Mouse (Mus musculus) heart, embryonic 12.5 days (tissue): ENCODE measurements at regions not wholly inside any gene's neighbourhood (a gene's known extent, or its start where the extent isn't known, plus 50 kb on each side); places are given as distances from the start of the nearest gene placed in this dataset.

Experiments used
- ATAC-seq: fragments of 200-750 bp; cut with Nextera tagmentation; 2 replicates; pipeline ENCODE4 v1.8.0; 2017; ENCODE audit warnings: moderate TSS enrichment, moderate library complexity; ENCODE audit not compliant: insufficient number of reproducible peaks, low FRiP score
- H3K27ac ChIP-seq: fragments of 300-500 bp; sonication (generic); 2 replicates; pipeline ENCODE4 v1.5.1; 2016; ENCODE audit warnings: mild to moderate bottlenecking, moderate library complexity; ENCODE audit not compliant: poor library complexity, severe bottlenecking
- H3K27me3 ChIP-seq: fragments of 300-500 bp; sonication (generic); replicated peaks from 2 replicates; pipeline ENCODE4 v1.6.1; 2016; ENCODE audit warnings: mild to moderate bottlenecking, moderate library complexity
- H3K36me3 ChIP-seq: fragments of 300-500 bp; sonication (generic); 2 replicates; pipeline ENCODE4 v1.6.1; 2016; ENCODE audit warnings: mild to moderate bottlenecking, moderate library complexity
- H3K4me1 ChIP-seq: fragments of 300-500 bp; sonication (generic); replicated peaks from 2 replicates; pipeline ENCODE4 v1.6.1; 2016; ENCODE audit warnings: mild to moderate bottlenecking
- H3K4me2 ChIP-seq: fragments of 300-500 bp; sonication (generic); 2 replicates; pipeline ENCODE4 v1.6.1; 2016; ENCODE audit warnings: mild to moderate bottlenecking, moderate library complexity
- H3K4me3 ChIP-seq: fragments of 300-500 bp; sonication (generic); 2 replicates; pipeline ENCODE4 v1.5.1; 2016; ENCODE audit warnings: mild to moderate bottlenecking
- H3K9ac ChIP-seq: fragments of 300-500 bp; sonication (generic); 2 replicates; pipeline ENCODE4 v1.6.1; 2016; ENCODE audit warnings: mild to moderate bottlenecking, moderate library complexity
- H3K9me3 ChIP-seq: fragments of 300-500 bp; sonication (generic); replicated peaks from 2 replicates; pipeline ENCODE4 v1.6.1; 2016; ENCODE audit warnings: mild to moderate bottlenecking, moderate library complexity
- WGBS: fragments of 180-500 bp; shearing (Covaris S2); methylation state at CpG from one replicate; pipeline ENCODE4 v1.1.7; 2016; 5-methylcytosine and 5-hydroxymethylcytosine counted together

GRCm38 (mm10) chr3:58128059-58128458, 280.2 kb upstream of the Pfn2 start:
- Histone ChIP-seq H3K27me3 (no peaks in the 10 kb centered on the region), H3K27ac (no peak overlapping the region), H3K9ac (no peak overlapping the region), H3K4me1 (no peaks in the 10 kb centered on the region), H3K36me3 (no peaks in the 10 kb centered on the region), H3K4me3 (no peak overlapping the region), H3K4me2 (no peak overlapping the region), H3K9me3 (no peaks in the 10 kb centered on the region)
- ATAC-seq: no peak
- 77% methylated on average over 8 of the region's 8 CpGs for WGBS

- WGBS: 49% methylated on average over 6 of the region's 6 CpGs
- no peak overlapping the region for H3K4me3 ChIP-seq
- ATAC-seq: no peak
- no peak overlapping the region for H3K9ac ChIP-seq
- H3K4me2 ChIP-seq: no peak overlapping the region
- no peaks in the 10 kb centered on the region for H3K27me3 ChIP-seq
- H3K27ac ChIP-seq: no peak overlapping the region
- no peaks in the 10 kb centered on the region for H3K36me3 ChIP-seq
- no peaks in the 10 kb centered on the region for H3K9me3 ChIP-seq
- no peaks in the 10 kb centered on the region for H3K4me1 ChIP-seq
Measured at GRCm38 (mm10) chr3:58129358-58129903, 281.6 kb upstream of the Pfn2 start.

- H3K9me3 ChIP-seq: no peaks in the 10 kb centered on the region
- WGBS: 32% methylated on average over 10 of the region's 10 CpGs
- no peak overlapping the region for H3K4me3 ChIP-seq
- no peaks in the 10 kb centered on the region for H3K27me3 ChIP-seq
- H3K27ac ChIP-seq: no peak overlapping the region
- H3K36me3 ChIP-seq: no peaks in the 10 kb centered on the region
- ATAC-seq: no peak
- H3K4me1 ChIP-seq: no peaks in the 10 kb centered on the region
- H3K9ac ChIP-seq: no peak overlapping the region
- H3K4me2 ChIP-seq: no peak overlapping the region
Measured at GRCm38 (mm10) chr3:58135607-58136365, 278.7 kb upstream of the Tsc22d2 start.

GRCm38 (mm10) chr3:58138726-58139585, 275.6 kb upstream of the Tsc22d2 start:
- WGBS: 71% methylated on average over 8 of the region's 8 CpGs
- no peak overlapping the region for H3K9ac ChIP-seq
- no peaks in the 10 kb centered on the region for H3K27me3 ChIP-seq
- H3K4me3 ChIP-seq: no peak overlapping the region
- no peak overlapping the region for H3K4me2 ChIP-seq
- H3K9me3 ChIP-seq: no peaks in the 10 kb centered on the region
- no peak overlapping the region for H3K27ac ChIP-seq
- no peak for ATAC-seq
- H3K36me3 ChIP-seq: no peaks in the 10 kb centered on the region
- no peaks in the 10 kb centered on the region for H3K4me1 ChIP-seq

GRCm38 (mm10) chr3:58146108-58146507, 268.4 kb upstream of the Tsc22d2 start:
- H3K27me3 ChIP-seq: no peaks in the 10 kb centered on the region
- H3K27ac ChIP-seq: no peak overlapping the region
- 42% methylated on average over 3 of the region's 3 CpGs for WGBS
- no peak overlapping the region for H3K4me2 ChIP-seq
- no peaks in the 10 kb centered on the region for H3K9me3 ChIP-seq
- H3K36me3 ChIP-seq: no peaks in the 10 kb centered on the region
- no peak overlapping the region for H3K9ac ChIP-seq
- no peaks in the 10 kb centered on the region for H3K4me1 ChIP-seq
- no peak for ATAC-seq
- no peak overlapping the region for H3K4me3 ChIP-seq

GRCm38 (mm10) chr3:58146762-58147161, 267.8 kb upstream of the Tsc22d2 start:
- H3K4me2 ChIP-seq: no peak overlapping the region
- no peak overlapping the region for H3K4me3 ChIP-seq
- H3K9ac ChIP-seq: no peak overlapping the region
- no peaks in the 10 kb centered on the region for H3K9me3 ChIP-seq
- no peak overlapping the region for H3K27ac ChIP-seq
- ATAC-seq: no peak
- H3K36me3 ChIP-seq: no peaks in the 10 kb centered on the region
- no peaks in the 10 kb centered on the region for H3K4me1 ChIP-seq
- H3K27me3 ChIP-seq: no peaks in the 10 kb centered on the region
- 46% methylated on average over 1 of the region's 1 CpGs for WGBS

- no peaks in the 10 kb centered on the region for H3K9me3 ChIP-seq
- no peak overlapping the region for H3K4me2 ChIP-seq
- no peak for ATAC-seq
- no peaks in the 10 kb centered on the region for H3K36me3 ChIP-seq
- no peaks in the 10 kb centered on the region for H3K4me1 ChIP-seq
- no peak overlapping the region for H3K27ac ChIP-seq
- no peaks in the 10 kb centered on the region for H3K27me3 ChIP-seq
- H3K4me3 ChIP-seq: no peak overlapping the region
- no peak overlapping the region for H3K9ac ChIP-seq
- 66% methylated on average over 3 of the region's 3 CpGs for WGBS
Measured at GRCm38 (mm10) chr3:58153141-58153540, 261.4 kb upstream of the Tsc22d2 start.

GRCm38 (mm10) chr3:58153874-58154756, 260.4 kb upstream of the Tsc22d2 start:
- ATAC-seq: no peak
- 77% methylated on average over 21 of the region's 21 CpGs for WGBS
- H3K9ac ChIP-seq: no peak overlapping the region

GRCm38 (mm10) chr3:58159384-58159783, 255.1 kb upstream of the Tsc22d2 start:
- Histone ChIP-seq H3K4me3 (no peak overlapping the region), H3K36me3 (no peaks in the 10 kb centered on the region), H3K9me3 (no peaks in the 10 kb centered on the region), H3K27me3 (no peaks in the 10 kb centered on the region), H3K4me1 (peaks cover 29% of the 10 kb centered on the region), H3K27ac (no peak overlapping the region), H3K9ac (no peak overlapping the region), H3K4me2 (no peak overlapping the region)
- ATAC-seq: no peak
- whole genome bisulfite sequencing: 60% methylated on average over 3 of the region's 3 CpGs

More at GRCm38 (mm10) chr3:58153874-58154756, 260.4 kb upstream of the Tsc22d2 start:
- no peak overlapping the region for H3K4me2 ChIP-seq
- no peaks in the 10 kb centered on the region for H3K27me3 ChIP-seq
- no peaks in the 10 kb centered on the region for H3K36me3 ChIP-seq
- H3K9me3 ChIP-seq: no peaks in the 10 kb centered on the region
- H3K27ac ChIP-seq: no peak overlapping the region
- no peaks in the 10 kb centered on the region for H3K4me1 ChIP-seq
- H3K4me3 ChIP-seq: no peak overlapping the region

GRCm38 (mm10) chr3:58162238-58162637, 252.3 kb upstream of the Tsc22d2 start:
- H3K4me2 ChIP-seq: peak overlapping the region; percentile 17
- H3K9ac ChIP-seq: peak overlapping the region; percentile 23; the same call in 1 of the 2 replicates
- H3K4me1 ChIP-seq: peaks cover 47% of the 10 kb centered on the region
- no peaks in the 10 kb centered on the region for H3K9me3 ChIP-seq
- no peaks in the 10 kb centered on the region for H3K27me3 ChIP-seq
- H3K36me3 ChIP-seq: no peaks in the 10 kb centered on the region
- no peak overlapping the region for H3K4me3 ChIP-seq
- 18% methylated on average over 10 of the region's 10 CpGs for WGBS
- peak; percentile 79 for ATAC-seq
- H3K27ac ChIP-seq: peak overlapping the region; percentile 65
